Mouse (Mus musculus): ENCODE data around the gene Tnrc6c.

Gene Tnrc6c

DNA sequence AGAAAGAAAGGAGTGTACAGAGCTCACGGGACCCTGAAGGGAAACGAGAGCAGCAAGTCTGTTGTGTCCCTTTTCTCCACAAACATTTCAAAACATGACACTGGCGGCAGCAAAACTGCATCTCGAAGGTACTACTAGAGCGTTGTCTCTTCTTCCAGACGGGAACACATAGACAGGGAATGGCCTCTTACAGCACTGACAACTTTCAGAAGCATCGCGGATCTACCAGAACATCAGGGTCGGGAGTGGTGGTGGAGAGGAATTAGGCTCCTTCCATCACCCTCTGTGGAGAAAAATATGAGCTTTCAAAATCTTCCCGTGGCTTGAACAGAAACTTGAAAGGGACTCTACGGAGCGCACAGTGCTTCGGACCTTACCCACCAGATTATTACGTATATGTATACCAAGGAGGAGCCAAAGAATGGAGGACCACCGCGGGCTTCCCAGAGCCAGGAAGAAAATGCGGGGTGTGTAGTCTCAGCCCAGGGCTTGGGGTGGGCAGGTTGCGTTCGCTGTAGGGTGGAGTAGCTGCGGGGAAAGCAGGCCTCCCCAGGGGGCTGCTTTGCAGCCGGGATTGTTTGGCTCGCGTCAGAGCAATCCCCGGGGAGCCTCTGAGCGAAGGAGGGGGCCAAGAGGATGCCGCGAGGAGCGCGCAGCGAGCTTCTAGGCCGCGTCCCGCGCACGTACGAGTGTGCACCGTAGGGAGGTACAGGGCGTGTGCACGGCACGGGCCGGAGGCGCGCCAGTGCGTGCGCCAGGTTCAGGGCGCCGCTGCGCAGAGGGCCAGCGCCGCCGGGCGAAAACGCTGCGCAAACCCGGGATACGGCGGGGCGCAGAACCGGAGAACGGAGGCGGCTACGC lies at the start of gene Tnrc6c:
TSS of gene Tnrc6c (plus strand) at position 799 of the 861 bp plus-strand sequence.
- no peak for DNase-seq (ENCODE audit: low spot score)

DNA sequence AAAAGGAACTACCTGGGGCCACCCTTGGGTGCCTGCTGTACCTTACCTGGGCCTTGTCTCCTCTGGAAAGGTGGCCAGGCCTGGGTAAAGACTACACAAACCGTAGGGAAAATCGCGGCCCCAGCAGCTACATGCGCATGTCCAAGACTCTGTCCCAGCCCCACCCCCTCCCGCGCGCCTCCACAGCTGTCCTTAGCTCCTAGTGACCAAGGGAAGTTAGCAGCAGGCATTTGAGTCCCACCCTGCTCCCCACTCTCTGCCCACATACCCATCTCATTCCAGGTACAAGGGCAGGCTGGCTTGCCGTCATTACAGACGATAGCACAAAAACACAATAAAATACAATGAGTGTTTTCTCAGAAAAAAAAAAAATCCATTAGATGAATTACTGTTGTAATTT lies 48.0 kb upstream of the Tnrc6c start:
- DNase-seq (ENCODE audit: low spot score) = no peak

DNA sequence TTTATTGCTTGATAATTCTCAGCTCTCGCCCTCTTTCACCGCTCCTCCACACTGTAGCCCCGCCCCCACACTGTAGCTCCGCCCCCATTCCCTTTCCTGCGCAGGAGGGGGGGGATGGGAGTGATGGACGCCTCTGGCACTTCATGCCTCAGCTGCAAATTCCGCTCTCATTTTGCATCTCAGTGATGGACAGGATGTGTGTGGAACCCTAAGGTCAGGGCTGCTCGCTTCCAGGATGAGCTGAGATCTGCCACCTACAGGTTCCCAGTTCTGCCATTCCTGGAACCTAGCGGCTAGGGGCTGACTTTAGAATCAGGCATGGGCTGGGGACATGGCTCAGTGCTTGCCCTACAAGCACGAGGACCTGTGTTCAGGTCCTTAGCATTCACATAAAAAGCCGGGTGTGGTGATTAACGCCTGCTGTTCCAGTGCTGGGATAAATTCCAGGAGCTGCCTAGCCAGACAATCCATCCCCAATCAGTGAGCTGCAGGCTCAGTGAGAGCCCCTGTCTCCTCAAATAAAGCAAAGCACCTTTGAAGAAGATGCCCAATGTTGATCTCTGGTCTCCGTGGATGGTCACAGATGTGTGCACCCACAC lies 47.4 kb upstream of the Tnrc6c start:
- no peak for DNase-seq (ENCODE audit: low spot score)

DNA sequence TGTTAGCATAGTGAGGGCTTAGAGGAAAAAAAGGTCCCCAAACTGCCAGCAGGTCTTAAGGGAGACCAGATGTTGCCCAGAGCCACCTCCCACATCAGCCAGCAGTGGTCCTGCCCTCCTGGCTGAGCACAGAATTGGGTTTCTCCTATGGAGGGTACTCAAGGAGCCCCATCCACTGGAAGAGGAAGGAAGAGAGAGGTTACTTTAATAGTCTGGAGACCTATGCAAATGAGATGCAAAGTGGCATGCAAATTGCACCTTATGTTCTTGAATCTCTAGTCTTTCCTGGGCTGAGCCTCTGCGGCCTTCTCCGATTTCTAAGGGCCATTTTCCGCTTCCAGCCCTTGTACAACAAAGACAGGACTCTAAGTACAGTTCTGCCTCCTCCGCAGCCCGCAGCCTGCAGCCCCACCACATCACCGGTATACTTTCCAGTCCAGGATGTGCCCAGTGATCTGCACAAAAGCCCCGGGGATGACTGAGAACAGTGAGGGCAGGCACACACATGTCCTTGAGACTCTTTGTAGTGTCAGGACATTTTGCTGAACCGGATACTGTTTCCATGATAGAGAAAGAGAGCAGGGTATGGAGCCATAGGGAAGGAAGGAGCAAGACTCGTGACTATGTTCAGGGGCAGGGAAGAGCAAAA lies 45.8 kb upstream of the Tnrc6c start:
- no peak for DNase-seq (ENCODE audit: low spot score)

- no peak for DNase-seq (ENCODE audit: low spot score)
Measured at GRCm38 (mm10) chr11:117608976-117609375, 45.1 kb upstream of the Tnrc6c start.

DNA sequence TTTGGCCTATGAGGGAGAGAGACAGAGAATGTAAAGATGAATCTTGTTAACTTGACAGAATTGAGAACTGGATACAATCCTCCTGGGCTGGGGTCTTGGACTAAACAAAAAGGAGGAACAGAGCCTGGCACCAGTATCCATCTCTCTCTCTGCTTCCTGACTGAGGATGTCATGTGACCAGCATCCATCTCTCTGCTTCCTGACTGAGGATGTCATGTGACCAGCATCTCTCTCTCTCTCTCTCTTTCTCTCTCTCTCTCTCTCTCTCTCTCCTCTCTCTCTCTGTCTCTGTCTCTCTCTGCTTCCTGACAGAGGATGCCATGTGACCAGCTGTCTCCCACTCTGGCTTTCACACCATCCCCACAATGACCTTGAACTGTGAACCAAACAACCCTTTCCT lies 43.5 kb upstream of the Tnrc6c start:
- no peak for DNase-seq (ENCODE audit: low spot score)

DNA sequence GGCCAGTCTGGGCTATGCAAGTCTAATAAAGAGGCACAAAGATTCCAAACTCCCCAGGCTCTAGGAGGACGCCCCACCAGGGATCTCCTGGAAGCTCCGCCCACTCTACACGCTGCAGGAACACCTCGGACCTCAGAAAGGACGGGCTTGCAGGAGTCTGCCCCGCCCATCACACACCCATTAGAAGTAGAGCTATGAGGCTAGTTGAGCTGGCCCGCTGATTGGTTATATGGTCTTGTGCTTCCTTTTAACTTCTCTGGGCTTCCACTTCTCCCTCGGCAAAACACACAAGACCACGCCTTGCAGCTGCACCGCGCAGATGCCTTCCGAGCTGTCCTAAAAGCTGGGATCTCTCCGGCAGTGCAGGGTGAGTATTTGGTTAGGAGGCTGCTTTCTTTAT lies 43.0 kb upstream of the Tnrc6c start:
- DNase-seq (ENCODE audit: low spot score) = peak; percentile 52

GRCm38 (mm10) chr11:117611860-117612259 lies 42.2 kb upstream of the Tnrc6c start:
- DNase-seq (ENCODE audit: low spot score) = no peak

DNA sequence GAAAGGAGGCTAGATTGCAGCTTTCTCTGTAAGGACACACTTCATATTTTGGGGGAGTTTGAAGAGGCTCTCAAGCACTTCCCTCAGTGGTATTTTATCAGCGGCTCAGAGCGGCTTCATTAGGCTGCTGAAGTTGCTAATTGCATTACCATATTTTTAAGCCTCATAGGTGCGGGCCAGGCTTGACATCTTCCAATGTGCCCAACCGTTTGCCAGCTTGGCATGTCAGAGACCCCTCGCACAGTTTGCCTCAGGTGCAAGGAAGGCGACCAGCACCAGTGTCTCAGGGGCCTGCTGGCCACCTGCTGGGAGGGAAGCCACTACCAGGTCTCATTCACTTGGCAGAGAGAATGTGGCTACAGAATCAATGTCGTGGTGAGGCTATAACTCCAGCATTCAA lies 41.2 kb upstream of the Tnrc6c start:
- no peak for DNase-seq (ENCODE audit: low spot score)

GRCm38 (mm10) chr11:117617368-117617908 lies 36.7 kb upstream of the Tnrc6c start:
- no peak for DNase-seq (ENCODE audit: low spot score)

DNA sequence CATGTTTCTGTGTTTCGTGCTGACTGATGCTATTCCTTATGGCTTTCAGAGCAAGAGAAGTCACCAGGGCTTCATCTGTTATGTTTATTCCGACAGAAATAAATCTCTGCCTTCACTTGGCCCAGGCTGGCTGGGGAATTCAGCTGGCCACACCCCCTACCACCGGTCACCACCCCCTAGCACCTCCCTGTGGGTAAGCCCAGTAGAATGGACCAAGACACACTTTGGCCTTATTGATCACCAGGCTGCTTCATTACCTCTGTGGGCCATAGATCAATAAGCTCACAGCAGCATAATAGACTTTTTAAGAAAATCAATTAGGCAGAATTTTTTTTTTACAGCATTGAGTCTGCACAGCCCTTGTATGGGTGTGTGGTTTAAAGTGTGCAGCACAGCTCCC lies 35.9 kb upstream of the Tnrc6c start:
- no peak for DNase-seq (ENCODE audit: low spot score)

DNA sequence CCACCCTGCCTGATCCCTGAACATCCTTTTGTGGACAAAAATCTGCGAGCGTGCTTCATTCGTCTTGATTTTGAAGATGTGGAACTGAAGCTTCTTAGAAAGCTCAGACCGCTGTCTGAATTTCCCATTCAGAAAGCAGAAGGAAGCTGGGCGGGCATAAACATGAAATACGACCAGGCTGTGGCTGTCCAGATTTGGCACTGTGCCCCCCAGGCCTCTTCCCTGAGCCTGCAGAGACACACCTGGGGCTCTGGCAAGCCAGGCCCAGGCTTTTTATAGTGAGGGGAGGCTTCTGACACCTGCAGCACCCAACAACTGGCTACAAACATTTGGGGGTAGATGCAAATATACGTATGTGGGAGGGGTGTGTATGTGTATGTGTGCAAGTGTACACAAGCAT lies 35.3 kb upstream of the Tnrc6c start:
- DNase-seq (ENCODE audit: low spot score) = no peak

DNA sequence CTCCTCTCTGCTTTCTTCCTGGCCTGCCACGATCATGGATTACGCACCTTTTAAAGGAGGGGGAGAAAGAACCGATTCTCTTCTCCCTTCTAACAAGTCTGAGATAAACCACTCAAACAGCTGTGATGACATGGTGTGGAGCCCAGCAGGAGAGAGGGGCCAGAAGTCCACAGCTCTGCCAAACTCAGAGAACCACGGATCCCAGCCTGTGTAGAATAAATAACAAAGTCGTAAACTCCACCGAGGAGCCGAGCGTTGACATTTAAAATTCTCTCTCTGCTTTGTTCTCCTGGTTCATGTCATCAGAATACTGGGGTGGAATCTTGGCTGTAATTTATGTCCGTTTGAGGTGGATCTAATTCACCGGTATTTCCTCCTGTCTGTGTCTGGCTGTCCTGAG lies 34.5 kb upstream of the Tnrc6c start:
- DNase-seq (ENCODE audit: low spot score) = no peak

DNA sequence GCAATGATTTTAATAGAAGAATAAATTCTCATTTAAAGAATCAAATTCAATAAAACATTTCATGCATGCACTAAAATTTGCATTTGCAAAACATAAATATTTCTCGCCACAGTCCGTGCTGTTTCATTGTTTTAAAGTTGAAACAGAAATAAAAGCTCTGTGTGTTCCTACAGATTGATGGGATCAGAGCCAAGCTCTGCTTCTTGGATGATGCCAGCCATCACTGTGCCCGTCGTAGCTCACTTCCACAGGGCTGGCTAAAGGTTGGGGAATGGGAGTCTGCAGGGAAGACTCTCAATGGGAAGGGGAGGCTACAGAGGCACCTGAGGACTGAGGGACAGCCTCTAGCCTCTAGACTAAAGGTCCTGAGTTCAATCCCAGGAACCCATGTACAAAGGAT lies 28.9 kb upstream of the Tnrc6c start:
- DNase-seq (ENCODE audit: low spot score) = no peak

- DNase-seq (ENCODE audit: low spot score) = no peak
Measured at GRCm38 (mm10) chr11:117626557-117626956, 27.5 kb upstream of the Tnrc6c start.

DNA sequence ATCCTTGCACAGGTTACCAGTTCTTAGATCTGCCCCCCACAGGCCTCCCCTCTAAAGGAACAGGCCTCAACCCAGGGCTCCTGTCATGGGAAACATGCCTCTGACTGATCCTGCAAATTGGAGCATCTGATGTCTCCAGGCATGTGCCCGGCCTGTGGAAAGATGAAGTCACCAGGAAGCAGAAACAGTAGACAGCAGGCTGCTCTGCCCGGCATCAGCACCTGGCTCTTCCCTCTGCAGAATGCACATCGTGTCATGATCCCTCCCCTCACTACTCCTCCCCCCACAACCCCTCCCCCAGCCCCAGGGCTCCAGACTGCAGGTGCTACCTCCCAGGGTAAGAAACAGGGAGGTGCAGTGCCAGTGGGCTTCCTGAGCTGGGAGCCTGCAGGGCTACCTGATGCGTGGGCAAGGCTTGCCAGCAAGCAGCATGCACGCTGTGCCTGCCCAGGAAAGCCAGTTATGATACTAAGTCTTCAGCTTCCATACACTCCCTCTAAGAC lies 27.0 kb upstream of the Tnrc6c start:
- no peak for DNase-seq (ENCODE audit: low spot score)

- DNase-seq (ENCODE audit: low spot score) = no peak
Measured at GRCm38 (mm10) chr11:117627746-117628311, 26.3 kb upstream of the Tnrc6c start.

GRCm38 (mm10) chr11:117628312-117628779 lies 25.7 kb upstream of the Tnrc6c start:
- no peak for DNase-seq (ENCODE audit: low spot score)

GRCm38 (mm10) chr11:117629865-117630264 lies 24.2 kb upstream of the Tnrc6c start:
- no peak for DNase-seq (ENCODE audit: low spot score)

DNA sequence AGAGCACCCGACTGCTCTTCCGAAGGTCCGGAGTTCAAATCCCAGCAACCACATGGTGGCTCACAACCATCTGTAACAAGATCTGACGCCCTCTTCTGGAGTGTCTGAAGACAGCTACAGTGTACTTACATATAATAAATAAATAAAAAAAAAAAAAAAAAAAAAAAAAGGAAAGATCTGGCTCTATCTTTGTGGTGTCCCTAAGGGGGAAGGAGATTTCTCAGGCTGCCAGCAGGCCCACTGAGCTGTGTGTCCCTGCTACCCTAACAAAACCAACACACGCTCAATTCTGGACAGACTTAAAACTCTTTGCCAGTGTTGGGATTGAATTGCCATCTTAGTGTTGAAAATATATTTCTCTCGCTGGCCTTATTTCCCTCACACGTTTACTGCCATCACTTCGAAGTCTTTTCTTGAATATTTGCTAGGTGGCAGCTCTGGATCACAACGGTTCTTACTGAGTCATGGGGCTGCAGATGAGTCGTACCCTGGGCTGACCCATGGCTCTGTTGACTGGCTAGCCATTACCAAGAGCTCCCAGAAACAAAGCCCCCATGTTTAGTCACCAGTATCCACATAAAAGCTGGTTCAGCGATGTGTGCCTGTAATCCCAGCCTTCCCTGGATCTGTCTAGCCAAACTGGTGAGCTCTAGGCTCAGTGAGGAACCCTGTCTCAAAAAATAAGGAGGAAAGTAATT lies 23.1 kb upstream of the Tnrc6c start:
- no peak for DNase-seq (ENCODE audit: low spot score)

- no peak for DNase-seq (ENCODE audit: low spot score)
Measured at GRCm38 (mm10) chr11:117633310-117633709, 20.8 kb upstream of the Tnrc6c start.

GRCm38 (mm10) chr11:117638386-117638785 lies 15.7 kb upstream of the Tnrc6c start:
- DNase-seq (ENCODE audit: low spot score) = no peak

Measured in yolk sac, embryonic 10.5 days (tissue).